Mouse (Mus musculus) bone marrow, adult 2 months (tissue): ENCODE results near the gene Ntng1.

Source experiments
- CTCF ChIP-seq: fragments of 200-500 bp; IDR thresholded peaks from 2 replicates; pipeline ENCODE4 v1.5.1; 2011; ENCODE audit warnings: low read length, control low read depth; ENCODE audit not compliant: control insufficient read depth, insufficient read depth
- POLR2A ChIP-seq: fragments of 200-500 bp; IDR thresholded peaks from 2 replicates; pipeline ENCODE4 v1.6.1; 2011; ENCODE audit warnings: low read depth, mild to moderate bottlenecking, control low read depth, low read length, borderline replicate concordance; ENCODE audit not compliant: control insufficient read depth

DNA sequence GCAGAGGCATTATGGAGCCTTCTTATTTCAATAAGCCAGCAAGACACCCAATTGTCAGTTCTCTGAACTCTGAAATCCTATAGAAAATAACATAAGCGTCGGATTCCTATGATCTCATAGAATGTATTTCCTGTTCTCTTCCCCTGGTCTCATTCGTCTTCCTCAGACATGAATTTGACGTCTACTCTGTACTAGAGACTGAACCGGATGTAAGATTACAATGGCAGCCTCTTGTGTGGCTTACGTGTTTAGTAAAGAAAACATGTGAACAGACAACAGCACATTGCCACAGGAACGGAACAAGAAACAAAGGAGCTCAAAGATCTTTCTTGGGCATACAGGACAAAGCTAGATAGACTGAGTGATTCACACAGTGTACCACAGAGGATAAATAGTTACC is 5.3 kb upstream of the Ntng1 start:
- TF ChIP-seq CTCF (no peak), POLR2A (no peak)
